Mouse (Mus musculus): ENCODE measurements around the gene 4930452B06Rik. TPM values are rescaled to one million over a fixed set of nuclear protein-coding genes. Genes with fewer than 3 reads are reported as not detected.

The 4930452B06Rik gene
- 11.9 and 12.9 TPM in 2 replicates for polyA plus RNA-seq (2014; fragmentation: Nextera tagmentation; extraction: Ambion mirVana)

- peak within 1 kb of the TSS; percentile 36; the same call in 1 of the 2 replicates for H3K27ac ChIP-seq (ENCODE audit: low read depth)
- WGBS: under 1% methylated on average over 45 of the region's 45 CpGs
- peak within 1 kb of the TSS; percentile 75 for H3K4me2 ChIP-seq
Observed at GRCm38 (mm10) chr14:8665636-8666411, at the start of gene 4930452B06Rik. TSS of gene 4930452B06Rik (minus strand) at chr14:8666240.

DNA sequence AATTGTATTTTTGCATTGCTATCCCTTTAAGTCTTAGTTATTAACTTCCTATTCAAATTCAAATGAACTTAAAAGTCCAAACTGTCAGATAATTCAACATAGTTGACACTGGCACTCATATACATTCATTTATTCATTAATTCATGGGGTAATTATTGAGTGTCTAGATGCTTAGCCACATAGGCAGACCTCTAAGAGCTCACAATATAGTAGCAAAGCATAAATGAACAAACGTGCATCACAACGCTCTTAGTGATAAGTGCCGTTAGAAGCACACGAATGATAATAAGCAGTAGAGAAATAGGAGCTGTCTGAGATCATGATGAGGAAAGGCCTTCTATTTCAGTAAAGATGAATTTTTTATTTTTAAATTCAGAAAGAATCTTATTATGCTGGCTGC, 46.6 kb upstream of the 4930452B06Rik start:
- no peak for ATAC-seq (ENCODE audit: insufficient read depth)

More at GRCm38 (mm10) chr14:8665636-8666411, at the start of gene 4930452B06Rik:
- Histone ChIP-seq H3K36me3 (ENCODE audit: insufficient read depth) (no peaks in the 10 kb centered on the region), H3K27me3 (ENCODE audit: insufficient read depth, low read length) (no peaks in the 10 kb centered on the region), H3K9me3 (ENCODE audit: low read depth, low read length) (no peaks in the 10 kb centered on the region), H3K9ac (peak within 1 kb of the TSS; percentile 79), H3K4me1 (ENCODE audit: insufficient read depth) (no peaks in the 10 kb centered on the region; the same call in 1 of the 2 replicates), H3K4me3 (ENCODE audit: low read depth, low read length) (peak within 1 kb of the TSS; percentile 61)
- ATAC-seq (ENCODE audit: insufficient read depth) (peak; percentile 99), DNase-seq (peak; percentile 90)
- TF ChIP-seq CTCF (IDR thresholded peaks at IDR 0.05; ENCODE audit: low read depth): no peak

GRCm38 (mm10) chr14:8689451-8689850, 23.4 kb upstream of the 4930452B06Rik start:
- 31% methylated on average over 1 of the region's 1 CpGs for WGBS
- H3K27me3 ChIP-seq (ENCODE audit: insufficient read depth, low read length): no peaks in the 10 kb centered on the region
- no peak overlapping the region for H3K4me2 ChIP-seq
- H3K4me3 ChIP-seq (ENCODE audit: low read depth, low read length): no peak overlapping the region
- DNase-seq (no peak), ATAC-seq (ENCODE audit: insufficient read depth) (no peak)
- no peaks in the 10 kb centered on the region for H3K36me3 ChIP-seq (ENCODE audit: insufficient read depth)
- no peak for TF ChIP-seq CTCF (IDR thresholded peaks at IDR 0.05; ENCODE audit: low read depth)
- H3K9me3 ChIP-seq (ENCODE audit: low read depth, low read length): no peaks in the 10 kb centered on the region
- H3K27ac ChIP-seq (ENCODE audit: low read depth): no peak overlapping the region
- no peaks in the 10 kb centered on the region for H3K4me1 ChIP-seq (ENCODE audit: insufficient read depth)
- H3K9ac ChIP-seq: no peak overlapping the region

More for the DNA sequence above, 46.6 kb upstream of the 4930452B06Rik start:
- WGBS: 90% methylated on average over 4 of the region's 4 CpGs
- Histone ChIP-seq H3K36me3 (ENCODE audit: insufficient read depth) (no peaks in the 10 kb centered on the region), H3K4me3 (ENCODE audit: low read depth, low read length) (no peak overlapping the region), H3K4me2 (no peak overlapping the region), H3K9ac (no peak overlapping the region), H3K4me1 (ENCODE audit: insufficient read depth) (no peaks in the 10 kb centered on the region), H3K9me3 (ENCODE audit: low read depth, low read length) (no peaks in the 10 kb centered on the region), H3K27me3 (ENCODE audit: insufficient read depth, low read length) (no peaks in the 10 kb centered on the region), H3K27ac (ENCODE audit: low read depth) (no peak overlapping the region)
- TF ChIP-seq CTCF (IDR thresholded peaks at IDR 0.05; ENCODE audit: low read depth): no peak
- no peak for DNase-seq

DNA sequence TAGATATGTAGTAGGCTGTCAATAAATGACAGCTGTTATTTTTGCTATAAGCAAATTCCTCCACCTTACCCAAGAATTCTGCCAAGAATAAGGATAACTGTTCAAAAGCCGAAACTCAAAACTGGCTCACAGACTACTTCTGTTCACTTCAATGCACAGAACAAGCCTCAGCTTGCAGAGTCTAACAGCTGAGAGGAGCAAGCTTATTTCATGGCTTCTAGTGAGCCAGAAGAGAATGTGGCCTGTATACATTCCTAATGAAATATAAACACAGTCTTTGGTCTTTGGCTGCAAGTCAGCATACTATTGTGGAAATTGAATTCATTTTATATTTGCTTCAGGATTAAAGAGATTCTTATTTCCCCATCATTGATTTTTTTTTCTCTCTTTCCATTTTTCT, 22.4 kb upstream of the 4930452B06Rik start:
- Histone ChIP-seq H3K9ac (no peak overlapping the region), H3K4me3 (ENCODE audit: low read depth, low read length) (no peak overlapping the region), H3K36me3 (ENCODE audit: insufficient read depth) (no peaks in the 10 kb centered on the region), H3K9me3 (ENCODE audit: low read depth, low read length) (no peaks in the 10 kb centered on the region), H3K4me2 (no peak overlapping the region), H3K4me1 (ENCODE audit: insufficient read depth) (no peaks in the 10 kb centered on the region), H3K27me3 (ENCODE audit: insufficient read depth, low read length) (no peaks in the 10 kb centered on the region), H3K27ac (ENCODE audit: low read depth) (no peak overlapping the region)
- no peak for TF ChIP-seq CTCF (IDR thresholded peaks at IDR 0.05; ENCODE audit: low read depth)
- DNase-seq: peak; percentile 76
- ATAC-seq (ENCODE audit: insufficient read depth): peak; percentile 94
- WGBS: 51% methylated on average over 1 of the region's 1 CpGs

DNA sequence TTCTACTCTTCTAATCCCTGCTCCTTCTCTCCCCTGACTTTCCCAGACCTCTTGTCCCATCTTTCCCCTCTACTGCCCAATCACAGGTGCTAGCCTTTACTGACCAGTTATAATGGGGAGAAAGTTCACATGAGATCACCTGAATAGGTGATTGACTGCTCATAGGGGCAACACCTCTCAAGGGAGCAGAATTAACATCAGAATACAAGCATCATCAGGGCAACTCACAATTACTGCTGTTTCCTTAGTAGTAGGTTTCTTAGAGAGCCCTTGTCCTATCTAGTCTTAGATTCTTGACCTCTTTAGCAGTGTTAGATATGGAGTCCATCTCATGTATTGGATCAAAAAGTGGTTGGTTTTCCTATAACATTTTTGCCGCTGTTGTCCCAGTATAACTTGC, 20.1 kb upstream of the 4930452B06Rik start:
- no peaks in the 10 kb centered on the region for H3K36me3 ChIP-seq (ENCODE audit: insufficient read depth)
- no peak overlapping the region for H3K4me2 ChIP-seq
- TF ChIP-seq CTCF (IDR thresholded peaks at IDR 0.05; ENCODE audit: low read depth): no peak
- H3K4me1 ChIP-seq (ENCODE audit: insufficient read depth): no peaks in the 10 kb centered on the region
- DNase-seq (no peak), ATAC-seq (ENCODE audit: insufficient read depth) (no peak)
- no peak overlapping the region for H3K9ac ChIP-seq
- H3K9me3 ChIP-seq (ENCODE audit: low read depth, low read length): no peaks in the 10 kb centered on the region
- WGBS: 93% methylated on average over 1 of the region's 1 CpGs
- no peaks in the 10 kb centered on the region for H3K27me3 ChIP-seq (ENCODE audit: insufficient read depth, low read length)
- no peak overlapping the region for H3K4me3 ChIP-seq (ENCODE audit: low read depth, low read length)
- no peak overlapping the region for H3K27ac ChIP-seq (ENCODE audit: low read depth)

DNA sequence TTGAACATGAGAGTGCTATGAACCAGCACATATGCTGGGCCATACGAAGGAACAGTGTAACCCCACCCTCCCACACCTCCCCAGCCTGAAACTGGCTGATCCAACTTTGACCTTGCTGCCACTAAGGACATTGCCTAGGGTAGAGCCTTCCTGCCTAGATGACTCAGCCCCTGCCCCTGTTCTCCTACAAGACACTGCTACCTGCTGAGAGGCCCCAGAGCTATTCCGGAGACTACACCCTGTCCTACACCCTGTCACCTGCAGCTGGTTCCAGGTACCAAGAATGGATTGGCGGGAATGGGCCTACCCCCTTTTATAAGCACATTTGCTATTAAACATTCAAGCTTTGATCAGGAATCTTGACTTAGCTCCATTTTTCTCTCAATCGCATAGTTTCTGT, 13.9 kb upstream of the 4930452B06Rik start:
- TF ChIP-seq CTCF (IDR thresholded peaks at IDR 0.05; ENCODE audit: low read depth): no peak
- 85% methylated on average over 4 of the region's 4 CpGs for WGBS
- ATAC-seq (ENCODE audit: insufficient read depth): no peak

GRCm38 (mm10) chr14:8660359-8660758, 5.7 kb downstream of the 4930452B06Rik start:
- ATAC-seq (ENCODE audit: insufficient read depth) (no peak), DNase-seq (no peak)
- H3K9ac ChIP-seq: no peak overlapping the region
- no peak overlapping the region for H3K4me2 ChIP-seq
- H3K9me3 ChIP-seq (ENCODE audit: low read depth, low read length): no peaks in the 10 kb centered on the region
- no peaks in the 10 kb centered on the region for H3K4me1 ChIP-seq (ENCODE audit: insufficient read depth)
- no peak for TF ChIP-seq CTCF (IDR thresholded peaks at IDR 0.05; ENCODE audit: low read depth)
- H3K4me3 ChIP-seq (ENCODE audit: low read depth, low read length): no peak overlapping the region
- H3K36me3 ChIP-seq (ENCODE audit: insufficient read depth): 0 out of 2 replicates have a peak, but pooled peaks cover 2% of the 10 kb centered on the region
- no peak overlapping the region for H3K27ac ChIP-seq (ENCODE audit: low read depth)
- no peaks in the 10 kb centered on the region for H3K27me3 ChIP-seq (ENCODE audit: insufficient read depth, low read length)

More for the DNA sequence above, 13.9 kb upstream of the 4930452B06Rik start:
- Histone ChIP-seq H3K4me3 (ENCODE audit: low read depth, low read length) (no peak overlapping the region), H3K27me3 (ENCODE audit: insufficient read depth, low read length) (no peaks in the 10 kb centered on the region), H3K9me3 (ENCODE audit: low read depth, low read length) (no peaks in the 10 kb centered on the region), H3K4me2 (no peak overlapping the region), H3K36me3 (ENCODE audit: insufficient read depth) (no peaks in the 10 kb centered on the region), H3K27ac (ENCODE audit: low read depth) (no peak overlapping the region), H3K9ac (no peak overlapping the region), H3K4me1 (ENCODE audit: insufficient read depth) (no peaks in the 10 kb centered on the region)
- no peak for DNase-seq

All from lung, embryonic 14.5 days (tissue).